Mouse (Mus musculus): ENCODE data around the gene F2rl2.

The F2rl2 gene

GRCm38 (mm10) chr13:95730491-95730890 is 33.8 kb downstream of the F2rl2 start:
- no peak for DNase-seq (ENCODE audit: low read depth, low spot score)
- Histone ChIP-seq H3K27me3 (ENCODE audit: control insufficient read depth, insufficient read depth, low read length, poor library complexity, severe bottlenecking) (no peaks in the 10 kb centered on the region), H3K36me3 (ENCODE audit: control insufficient read depth, insufficient read depth, low read length, poor library complexity, severe bottlenecking) (no peaks in the 10 kb centered on the region)

- DNase-seq (ENCODE audit: low read depth, low spot score): no peak
- H3K36me3 ChIP-seq (ENCODE audit: control insufficient read depth, insufficient read depth, low read length, poor library complexity, severe bottlenecking): no peaks in the 10 kb centered on the region
- H3K27me3 ChIP-seq (ENCODE audit: control insufficient read depth, insufficient read depth, low read length, poor library complexity, severe bottlenecking): no peaks in the 10 kb centered on the region
These were observed 43.0 kb downstream of the F2rl2 start for GRCm38 (mm10) chr13:95739651-95740050.

GRCm38 (mm10) chr13:95741813-95742689 is 45.4 kb downstream of the F2rl2 start:
- H3K27me3 ChIP-seq (ENCODE audit: control insufficient read depth, insufficient read depth, low read length, poor library complexity, severe bottlenecking): no peaks in the 10 kb centered on the region
- H3K36me3 ChIP-seq (ENCODE audit: control insufficient read depth, insufficient read depth, low read length, poor library complexity, severe bottlenecking): no peaks in the 10 kb centered on the region
- DNase-seq (ENCODE audit: low read depth, low spot score): no peak

- DNase-seq (ENCODE audit: low read depth, low spot score): no peak
- no peaks in the 10 kb centered on the region for H3K27me3 ChIP-seq (ENCODE audit: control insufficient read depth, insufficient read depth, low read length, poor library complexity, severe bottlenecking)
- H3K36me3 ChIP-seq (ENCODE audit: control insufficient read depth, insufficient read depth, low read length, poor library complexity, severe bottlenecking): no peaks in the 10 kb centered on the region
These were observed 46.3 kb downstream of the F2rl2 start for GRCm38 (mm10) chr13:95742881-95743466.

GRCm38 (mm10) chr13:95745451-95745850 is 48.8 kb downstream of the F2rl2 start:
- DNase-seq (ENCODE audit: low read depth, low spot score): no peak
- Histone ChIP-seq H3K36me3 (ENCODE audit: control insufficient read depth, insufficient read depth, low read length, poor library complexity, severe bottlenecking) (no peaks in the 10 kb centered on the region), H3K27me3 (ENCODE audit: control insufficient read depth, insufficient read depth, low read length, poor library complexity, severe bottlenecking) (no peaks in the 10 kb centered on the region)

- H3K27me3 ChIP-seq (ENCODE audit: control insufficient read depth, insufficient read depth, low read length, poor library complexity, severe bottlenecking): no peaks in the 10 kb centered on the region
- DNase-seq (ENCODE audit: low read depth, low spot score): peak; percentile 55
- no peaks in the 10 kb centered on the region for H3K36me3 ChIP-seq (ENCODE audit: control insufficient read depth, insufficient read depth, low read length, poor library complexity, severe bottlenecking)
These were observed 49.9 kb downstream of the F2rl2 start for GRCm38 (mm10) chr13:95746509-95746908.

GRCm38 (mm10) chr13:95747101-95747500 is 50.4 kb downstream of the F2rl2 start:
- DNase-seq (ENCODE audit: low read depth, low spot score): no peak
- H3K36me3 ChIP-seq (ENCODE audit: control insufficient read depth, insufficient read depth, low read length, poor library complexity, severe bottlenecking): no peaks in the 10 kb centered on the region
- no peaks in the 10 kb centered on the region for H3K27me3 ChIP-seq (ENCODE audit: control insufficient read depth, insufficient read depth, low read length, poor library complexity, severe bottlenecking)

DNA sequence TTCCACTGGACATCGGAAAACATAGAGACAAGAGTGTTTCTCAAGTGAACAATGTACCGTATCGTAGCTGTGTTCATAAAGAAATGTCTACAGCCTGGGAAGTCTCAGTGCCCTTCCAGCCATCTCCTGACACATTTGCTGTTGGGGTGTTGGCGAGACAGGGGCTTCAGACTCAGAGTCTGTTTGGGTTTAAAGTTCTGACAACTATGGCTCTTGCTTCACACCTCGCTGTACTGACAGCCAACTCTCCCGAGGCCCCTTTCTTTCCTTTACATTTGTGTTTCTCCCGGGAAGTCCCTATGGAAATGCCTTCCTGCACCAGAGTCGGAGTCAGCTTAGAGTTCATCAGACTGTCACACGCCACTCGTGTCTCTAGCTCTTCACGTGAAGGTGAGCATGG is 50.9 kb downstream of the F2rl2 start:
- no peak for DNase-seq (ENCODE audit: low read depth, low spot score)
- no peaks in the 10 kb centered on the region for H3K27me3 ChIP-seq (ENCODE audit: control insufficient read depth, insufficient read depth, low read length, poor library complexity, severe bottlenecking)
- no peaks in the 10 kb centered on the region for H3K36me3 ChIP-seq (ENCODE audit: control insufficient read depth, insufficient read depth, low read length, poor library complexity, severe bottlenecking)
